Mouse (Mus musculus) liver, embryonic 13.5 days (tissue): ENCODE results near the gene Pafah2. TPM values are rescaled to one million over a fixed set of nuclear protein-coding genes. Genes with fewer than 3 reads are reported as not detected.

Experiments used
- ATAC-seq: fragments of 200-750 bp; cut with Nextera tagmentation; 2 replicates; pipeline ENCODE4 v1.8.0; 2017; ENCODE audit warnings: low read depth, mild to moderate bottlenecking, moderate number of reproducible peaks, moderate library complexity
- DNase-seq: peaks from one replicate; pipeline ENCODE4 v3.0.0; 2022
- H3K27ac ChIP-seq: fragments of 300-500 bp; sonication (generic); 2 replicates; pipeline ENCODE4 v1.5.1; 2015; ENCODE audit warnings: moderate library complexity, mild to moderate bottlenecking, inconsistent platforms
- H3K27me3 ChIP-seq: fragments of 300-500 bp; sonication (generic); 2 replicates; pipeline ENCODE4 v1.6.1; 2015; ENCODE audit warnings: mild to moderate bottlenecking, inconsistent platforms
- H3K36me3 ChIP-seq: fragments of 300-500 bp; sonication (generic); 2 replicates; pipeline ENCODE4 v1.6.1; 2015; ENCODE audit warnings: mild to moderate bottlenecking, inconsistent platforms
- H3K4me1 ChIP-seq: fragments of 300-500 bp; sonication (generic); replicated peaks from 2 replicates; pipeline ENCODE4 v1.6.1; 2015; ENCODE audit warnings: inconsistent platforms
- H3K4me2 ChIP-seq: fragments of 300-500 bp; sonication (generic); 2 replicates; pipeline ENCODE4 v1.6.1; 2015; ENCODE audit warnings: inconsistent platforms, mild to moderate bottlenecking, moderate library complexity
- H3K4me3 ChIP-seq: fragments of 300-500 bp; sonication (generic); replicated peaks from 2 replicates; pipeline ENCODE4 v1.5.1; 2015; ENCODE audit warnings: mild to moderate bottlenecking, inconsistent platforms
- H3K9ac ChIP-seq: fragments of 300-500 bp; sonication (generic); 2 replicates; pipeline ENCODE4 v1.6.1; 2015; ENCODE audit warnings: mild to moderate bottlenecking, inconsistent platforms
- H3K9me3 ChIP-seq: fragments of 300-500 bp; sonication (generic); replicated peaks from 2 replicates; pipeline ENCODE4 v1.6.1; 2016; ENCODE audit warnings: inconsistent platforms
- WGBS: fragments of 180-500 bp; shearing (Covaris S2); methylation state at CpG from one replicate; pipeline ENCODE4 v1.1.7; 2015; ENCODE audit not compliant: insufficient replicate concordance; 5-methylcytosine and 5-hydroxymethylcytosine counted together
- polyA plus RNA-seq: library from polyadenylated mRNA; unstranded; fragments of >200 nt; fragmentation: Nextera tagmentation; extraction: Ambion mirVana; gene quantifications from 2 replicates; pipeline ENCODE4 v1.2.1, GENCODE M21; 2015

The Pafah2 gene
- polyA plus RNA-seq, 1 experiment from 2014 or later: 3.7 TPM

DNA sequence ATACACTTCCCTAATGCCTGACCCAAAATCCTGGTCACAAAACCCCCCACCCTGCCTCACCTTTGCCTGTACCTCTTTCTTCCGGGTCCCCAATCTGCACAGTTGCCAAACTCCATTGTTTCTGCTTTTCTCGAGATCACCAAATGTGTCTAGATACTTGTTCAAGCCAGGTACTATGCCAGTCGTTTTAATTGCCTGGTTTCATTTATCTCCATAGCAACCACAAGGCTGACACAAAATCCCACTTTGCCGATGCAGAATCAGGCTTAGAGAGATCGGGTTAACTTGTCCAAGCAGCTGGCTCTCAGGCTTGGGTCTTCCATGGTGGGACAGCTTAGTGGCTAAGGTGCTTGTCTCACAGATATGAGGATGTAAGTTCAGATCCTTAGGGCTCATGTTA is 4.1 kb downstream of the Pafah2 start:
- peaks cover 17% of the 10 kb centered on the region; the same call in 1 of the 2 replicates for H3K27me3 ChIP-seq
- no peak overlapping the region for H3K9ac ChIP-seq
- peaks cover 57% of the 10 kb centered on the region for H3K4me1 ChIP-seq
- H3K4me2 ChIP-seq: no peak overlapping the region
- WGBS: 39% methylated on average over 5 of the region's 5 CpGs
- ATAC-seq (no peak), DNase-seq (no peak)
- H3K9me3 ChIP-seq: no peaks in the 10 kb centered on the region
- H3K4me3 ChIP-seq: no peak overlapping the region
- H3K36me3 ChIP-seq: no peaks in the 10 kb centered on the region
- H3K27ac ChIP-seq: no peak overlapping the region

DNA sequence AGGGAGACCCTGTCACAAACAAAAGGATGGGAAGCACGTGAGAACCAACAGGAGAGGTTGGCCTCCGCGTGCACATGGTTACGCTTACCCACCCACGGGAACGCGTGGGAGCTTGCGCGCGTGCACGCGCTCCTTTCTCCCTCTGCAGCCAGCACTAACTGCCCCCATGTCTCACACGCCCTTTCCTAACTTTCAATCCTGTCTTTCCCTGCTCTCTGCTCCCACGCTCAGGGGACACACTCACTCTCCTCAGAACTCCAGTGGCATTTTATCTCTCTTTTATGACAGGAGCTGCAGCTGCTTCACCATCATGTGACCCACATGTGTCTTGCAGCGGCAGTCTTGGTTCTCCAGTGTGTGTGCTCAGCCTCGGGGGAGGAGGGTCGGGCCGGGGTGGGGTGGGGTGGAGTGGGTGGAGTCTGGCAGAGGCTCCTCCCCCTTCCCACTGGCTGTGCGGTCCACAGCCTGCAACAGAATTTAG is 5.1 kb downstream of the Pafah2 start:
- Histone ChIP-seq H3K9ac (peak overlapping the region; percentile 64), H3K27ac (peak overlapping the region; percentile 67), H3K4me3 (peak overlapping the region; percentile 53), H3K36me3 (no peaks in the 10 kb centered on the region), H3K27me3 (peaks cover 17% of the 10 kb centered on the region; the same call in 1 of the 2 replicates), H3K4me1 (peaks cover 53% of the 10 kb centered on the region), H3K4me2 (peak overlapping the region; percentile 83), H3K9me3 (no peaks in the 10 kb centered on the region)
- ATAC-seq: peak; percentile 77
- DNase-seq: no peak
- 6% methylated on average over 19 of the region's 19 CpGs for WGBS

DNA sequence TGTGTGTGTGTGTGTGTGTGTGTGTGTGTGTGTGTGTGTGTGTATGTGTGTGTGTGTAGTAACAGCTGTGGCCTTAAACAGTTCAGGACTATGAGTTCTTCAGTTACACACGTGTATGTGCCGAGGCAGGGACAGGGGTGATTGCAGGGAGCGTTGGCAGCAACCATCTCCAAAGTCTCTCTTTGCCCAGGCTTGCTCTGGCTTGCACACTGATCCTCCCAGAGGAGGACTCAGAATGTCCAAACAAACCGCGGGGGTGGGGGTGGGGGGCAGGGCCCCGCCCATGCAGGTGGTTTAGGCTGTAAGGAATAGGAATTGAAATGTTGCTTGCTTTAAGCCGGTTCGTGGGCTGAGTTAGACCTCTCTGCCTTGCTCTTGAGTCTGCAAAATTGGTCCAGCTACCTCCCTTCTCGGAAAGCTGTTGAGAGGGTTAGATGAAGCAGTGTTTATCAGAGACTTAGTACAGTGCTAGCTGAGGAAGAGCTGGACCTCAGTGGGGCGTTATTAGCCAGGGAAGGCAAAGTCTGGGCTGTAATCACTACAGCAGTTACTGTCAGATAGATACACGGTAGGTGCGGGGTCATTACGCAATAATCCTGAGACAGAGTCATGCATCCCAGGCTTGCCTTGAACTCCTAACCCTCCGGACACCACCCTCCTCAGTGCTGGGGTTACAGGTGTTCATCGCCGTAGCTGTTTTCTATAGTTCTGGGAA is 5.9 kb downstream of the Pafah2 start:
- H3K4me3 ChIP-seq: peak overlapping the region; percentile 53
- peak overlapping the region; percentile 64; the same call in 1 of the 2 replicates for H3K9ac ChIP-seq
- peak overlapping the region; percentile 83 for H3K4me2 ChIP-seq
- 0 out of 2 replicates have a peak, but pooled peaks have one; percentile 34 for ATAC-seq
- no peaks in the 10 kb centered on the region for H3K9me3 ChIP-seq
- DNase-seq: no peak
- peak overlapping the region; percentile 39; the same call in 1 of the 2 replicates for H3K27ac ChIP-seq
- WGBS: 16% methylated on average over 16 of the region's 16 CpGs
- peaks cover 48% of the 10 kb centered on the region for H3K4me1 ChIP-seq
- no peaks in the 10 kb centered on the region for H3K36me3 ChIP-seq
- H3K27me3 ChIP-seq: peaks cover 17% of the 10 kb centered on the region; the same call in 1 of the 2 replicates

DNA sequence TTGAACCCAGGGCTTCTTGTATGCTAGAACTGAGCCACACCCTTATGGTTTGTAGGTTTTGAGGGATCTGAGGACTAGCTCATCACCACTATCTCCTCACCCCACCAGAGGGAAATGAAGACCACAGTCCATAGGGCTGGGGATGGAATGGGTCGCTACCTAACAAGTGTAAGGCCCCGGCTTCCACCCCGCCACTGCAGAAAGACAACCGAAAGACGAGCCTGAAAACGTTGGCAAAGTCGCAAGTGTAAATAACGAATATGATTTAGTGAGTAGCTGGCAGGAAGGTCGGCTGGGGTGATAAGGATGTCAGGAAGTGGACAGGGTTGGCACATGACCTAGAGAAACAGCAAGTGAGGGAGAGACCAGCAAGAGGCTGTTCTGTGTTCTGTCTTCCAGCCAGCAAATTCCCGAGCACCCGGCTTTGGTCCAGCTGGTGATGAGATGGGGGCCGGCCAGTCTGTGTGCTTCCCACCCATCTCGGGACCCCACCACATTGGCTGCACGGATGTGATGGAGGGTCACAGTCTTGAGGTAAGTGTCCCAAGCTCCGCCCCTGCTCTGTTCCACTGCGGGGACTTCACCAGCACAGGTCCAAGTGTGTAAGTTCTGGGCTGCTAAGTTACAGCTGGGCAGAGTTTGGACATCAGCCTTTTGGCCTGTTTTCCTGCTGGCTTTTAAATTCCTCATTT is 6.6 kb downstream of the Pafah2 start:
- peaks cover 41% of the 10 kb centered on the region for H3K4me1 ChIP-seq
- WGBS: 15% methylated on average over 16 of the region's 16 CpGs
- H3K9ac ChIP-seq: 0 out of 2 replicates have a peak overlapping the region, but pooled peaks have one; percentile 49
- no peak overlapping the region; the same call in 1 of the 2 replicates for H3K27ac ChIP-seq
- H3K27me3 ChIP-seq: peaks cover 17% of the 10 kb centered on the region; the same call in 1 of the 2 replicates
- no peak for ATAC-seq
- no peak for DNase-seq
- no peaks in the 10 kb centered on the region for H3K9me3 ChIP-seq
- H3K36me3 ChIP-seq: no peaks in the 10 kb centered on the region
- H3K4me2 ChIP-seq: peak overlapping the region; percentile 83
- no peak overlapping the region for H3K4me3 ChIP-seq

DNA sequence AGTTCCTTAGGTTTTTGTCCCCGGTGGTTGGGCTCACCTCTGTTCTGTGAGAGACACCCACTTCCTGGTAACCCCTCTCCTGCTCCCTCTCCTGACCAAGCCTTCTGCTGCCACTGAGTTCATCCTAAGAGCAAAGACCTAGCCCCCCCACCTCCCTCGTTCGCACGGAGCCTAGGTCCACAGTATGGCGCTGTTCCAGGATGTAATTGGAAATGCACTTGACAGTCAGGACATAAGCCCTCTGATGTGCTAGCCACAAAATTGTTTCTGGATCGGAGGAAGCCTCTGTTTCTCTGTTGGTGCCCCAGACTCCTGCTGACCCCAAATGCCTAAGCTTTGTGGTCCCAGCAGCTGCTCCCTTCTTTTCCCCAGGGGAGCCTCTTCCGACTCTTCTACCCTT is 7.6 kb downstream of the Pafah2 start:
- no peak for ATAC-seq
- no peaks in the 10 kb centered on the region for H3K36me3 ChIP-seq
- 34% methylated on average over 7 of the region's 7 CpGs for WGBS
- peaks cover 35% of the 10 kb centered on the region for H3K4me1 ChIP-seq
- peak overlapping the region; percentile 83; the same call in 1 of the 2 replicates for H3K4me2 ChIP-seq
- H3K9me3 ChIP-seq: no peaks in the 10 kb centered on the region
- no peak overlapping the region for H3K9ac ChIP-seq
- DNase-seq: no peak
- no peak overlapping the region for H3K27ac ChIP-seq
- no peak overlapping the region for H3K4me3 ChIP-seq
- peaks cover 17% of the 10 kb centered on the region; the same call in 1 of the 2 replicates for H3K27me3 ChIP-seq

DNA sequence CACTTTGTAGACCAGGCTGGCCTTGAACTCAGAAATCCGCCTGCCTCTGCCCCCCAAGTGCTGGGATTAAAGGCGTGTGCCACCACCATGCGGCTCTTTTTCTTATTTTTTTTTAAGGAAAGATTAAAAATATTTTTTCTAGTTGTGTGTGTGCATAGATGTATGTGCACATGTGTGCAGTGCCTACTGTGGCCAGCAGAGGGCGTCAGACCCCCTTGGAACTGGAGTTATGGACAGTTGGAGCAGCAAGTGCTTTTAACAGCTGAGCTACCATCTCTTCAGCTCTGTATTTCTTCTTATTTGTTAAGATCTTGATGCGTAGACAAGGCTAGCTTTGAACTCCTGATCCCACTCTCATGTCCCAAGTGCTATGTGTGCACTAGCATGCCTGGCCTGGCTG is 13.2 kb downstream of the Pafah2 start:
- ATAC-seq: no peak
- WGBS: 57% methylated on average over 5 of the region's 5 CpGs
- Histone ChIP-seq H3K36me3 (peaks cover 8% of the 10 kb centered on the region; the same call in 1 of the 2 replicates), H3K4me1 (no peaks in the 10 kb centered on the region), H3K4me3 (no peak overlapping the region), H3K9ac (no peak overlapping the region), H3K4me2 (no peak overlapping the region), H3K27ac (no peak overlapping the region), H3K9me3 (no peaks in the 10 kb centered on the region), H3K27me3 (peaks cover under 1% of the 10 kb centered on the region; the same call in 1 of the 2 replicates)
- DNase-seq: no peak

DNA sequence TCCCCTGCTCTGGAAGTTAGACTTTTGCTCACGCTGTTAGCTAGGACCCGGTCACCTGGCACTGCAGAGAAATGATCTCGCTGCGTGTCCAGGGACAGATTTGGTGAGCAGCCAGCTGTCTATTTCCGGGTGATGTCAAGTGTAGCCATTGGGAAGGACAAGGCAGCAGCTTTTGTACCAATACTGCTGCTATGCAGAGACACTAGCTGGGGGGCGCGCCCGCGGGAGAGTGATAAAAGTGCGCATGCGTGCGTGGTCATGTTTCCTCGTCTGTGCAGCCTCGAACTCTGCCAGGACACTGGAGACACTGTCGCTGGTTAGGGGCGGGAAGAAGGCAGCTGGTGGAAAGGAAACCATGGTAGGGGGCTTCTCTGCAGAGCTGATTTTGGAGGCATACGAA is 20.1 kb downstream of the Pafah2 start:
- no peak for ATAC-seq
- no peak overlapping the region for H3K27ac ChIP-seq
- DNase-seq: no peak
- H3K36me3 ChIP-seq: peaks cover 19% of the 10 kb centered on the region
- H3K9ac ChIP-seq: no peak overlapping the region
- H3K4me3 ChIP-seq: no peak overlapping the region
- H3K9me3 ChIP-seq: no peaks in the 10 kb centered on the region
- no peaks in the 10 kb centered on the region for H3K4me1 ChIP-seq
- no peak overlapping the region for H3K4me2 ChIP-seq
- WGBS: 77% methylated on average over 17 of the region's 17 CpGs
- no peaks in the 10 kb centered on the region for H3K27me3 ChIP-seq

DNA sequence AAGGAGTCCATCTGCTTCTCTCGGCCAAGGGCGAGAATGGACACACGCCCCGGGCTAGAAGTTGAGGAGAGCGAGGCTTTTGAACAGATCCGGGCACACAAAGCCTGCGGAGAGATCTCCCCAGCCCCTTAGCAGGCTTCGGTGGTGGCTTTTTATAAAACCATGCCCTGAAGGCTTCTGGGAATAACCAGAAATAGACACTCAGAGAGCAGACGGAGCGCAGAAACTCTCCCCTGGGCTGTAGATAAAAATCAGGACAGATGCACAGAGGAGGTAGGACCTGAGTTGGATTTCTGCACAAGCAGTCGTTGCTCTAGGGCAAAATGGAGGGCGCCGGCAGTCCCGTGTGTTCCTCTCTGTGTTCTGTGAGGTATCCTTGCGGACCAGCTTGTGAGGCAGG is 20.5 kb downstream of the Pafah2 start:
- H3K4me2 ChIP-seq: no peak overlapping the region
- H3K4me1 ChIP-seq: no peaks in the 10 kb centered on the region
- peaks cover 19% of the 10 kb centered on the region for H3K36me3 ChIP-seq
- ATAC-seq (no peak), DNase-seq (no peak)
- WGBS: 81% methylated on average over 15 of the region's 15 CpGs
- H3K27ac ChIP-seq: no peak overlapping the region
- H3K9ac ChIP-seq: no peak overlapping the region
- no peak overlapping the region for H3K4me3 ChIP-seq
- no peaks in the 10 kb centered on the region for H3K9me3 ChIP-seq
- no peaks in the 10 kb centered on the region for H3K27me3 ChIP-seq

DNA sequence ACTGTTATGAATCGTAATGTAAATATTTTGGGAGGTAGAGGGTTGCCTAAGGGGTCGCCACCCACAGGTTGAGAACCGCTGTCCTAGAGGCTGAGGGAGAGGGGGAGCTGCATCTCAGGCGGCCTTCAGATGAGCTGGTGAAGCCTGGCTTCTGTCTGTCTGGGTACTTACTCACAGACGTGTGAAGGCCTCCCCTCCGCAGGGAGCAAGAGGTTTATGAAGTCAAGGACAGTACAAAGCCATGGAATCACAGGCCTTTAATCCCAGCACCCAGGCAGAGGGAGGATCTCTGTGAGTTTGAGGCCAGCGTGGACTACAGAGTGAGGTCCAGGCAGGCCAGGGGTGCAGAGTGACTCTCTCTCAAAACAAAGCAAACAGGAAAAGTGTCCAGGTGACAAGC is 21.0 kb downstream of the Pafah2 start:
- Histone ChIP-seq H3K36me3 (peaks cover 19% of the 10 kb centered on the region), H3K9ac (no peak overlapping the region), H3K4me1 (no peaks in the 10 kb centered on the region), H3K27me3 (no peaks in the 10 kb centered on the region), H3K4me3 (no peak overlapping the region), H3K4me2 (no peak overlapping the region), H3K9me3 (no peaks in the 10 kb centered on the region), H3K27ac (no peak overlapping the region)
- ATAC-seq (no peak), DNase-seq (no peak)
- 74% methylated on average over 7 of the region's 7 CpGs for WGBS

DNA sequence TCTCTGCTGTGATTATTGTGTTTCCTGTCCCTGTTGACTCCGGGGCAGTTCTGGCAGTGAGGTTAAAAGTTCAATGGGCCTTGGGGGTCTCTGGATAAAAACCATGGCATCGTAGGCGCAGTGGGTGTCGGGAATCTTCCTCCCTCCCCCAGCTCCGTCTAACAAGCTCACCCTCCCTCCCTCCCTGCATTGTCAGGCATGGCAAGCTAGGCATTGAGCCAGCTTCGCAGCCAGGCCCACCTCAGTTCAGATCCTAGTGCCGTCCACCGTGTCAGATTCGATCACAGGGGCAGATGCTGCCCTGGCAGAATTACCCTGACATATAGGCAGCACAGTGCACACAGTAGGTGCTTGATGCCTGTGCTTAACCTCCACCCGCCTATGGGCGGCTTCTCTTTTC is 25.9 kb downstream of the Pafah2 start:
- no peak overlapping the region for H3K27ac ChIP-seq
- 66% methylated on average over 11 of the region's 11 CpGs for WGBS
- no peak for ATAC-seq
- H3K4me2 ChIP-seq: no peak overlapping the region
- H3K4me1 ChIP-seq: no peaks in the 10 kb centered on the region
- no peak overlapping the region for H3K9ac ChIP-seq
- no peak overlapping the region for H3K4me3 ChIP-seq
- DNase-seq: no peak
- H3K27me3 ChIP-seq: no peaks in the 10 kb centered on the region
- H3K9me3 ChIP-seq: no peaks in the 10 kb centered on the region
- H3K36me3 ChIP-seq: peaks cover 12% of the 10 kb centered on the region

DNA sequence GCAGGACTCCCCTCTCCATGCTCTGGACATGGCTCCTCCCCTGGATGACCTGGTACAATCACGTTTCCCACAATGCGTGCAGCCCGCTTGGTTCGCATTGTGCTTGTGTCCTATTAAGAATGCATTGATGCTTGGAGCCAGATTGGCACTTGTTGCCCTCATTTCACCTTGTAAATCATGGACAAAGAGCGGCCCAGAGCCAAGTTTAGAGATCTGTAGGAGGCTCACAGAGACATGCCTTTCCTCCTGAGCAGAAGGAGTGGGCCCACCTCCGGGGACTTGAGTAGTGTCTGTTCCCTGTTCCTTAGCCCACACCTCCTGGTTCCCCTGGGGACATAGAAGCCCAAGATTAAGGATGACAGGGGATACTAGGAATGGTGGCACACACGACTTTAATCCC is 27.8 kb downstream of the Pafah2 start:
- H3K27me3 ChIP-seq: no peaks in the 10 kb centered on the region
- WGBS: 73% methylated on average over 7 of the region's 7 CpGs
- no peak overlapping the region for H3K9ac ChIP-seq
- H3K9me3 ChIP-seq: no peaks in the 10 kb centered on the region
- no peaks in the 10 kb centered on the region for H3K4me1 ChIP-seq
- no peak for ATAC-seq
- no peak overlapping the region for H3K4me3 ChIP-seq
- H3K4me2 ChIP-seq: no peak overlapping the region
- no peak overlapping the region for H3K27ac ChIP-seq
- 0 out of 2 replicates have a peak, but pooled peaks cover 5% of the 10 kb centered on the region for H3K36me3 ChIP-seq
- no peak for DNase-seq
